16 mouse cellular contexts compared by ENCODE assay signal in the genomic region with DNA sequence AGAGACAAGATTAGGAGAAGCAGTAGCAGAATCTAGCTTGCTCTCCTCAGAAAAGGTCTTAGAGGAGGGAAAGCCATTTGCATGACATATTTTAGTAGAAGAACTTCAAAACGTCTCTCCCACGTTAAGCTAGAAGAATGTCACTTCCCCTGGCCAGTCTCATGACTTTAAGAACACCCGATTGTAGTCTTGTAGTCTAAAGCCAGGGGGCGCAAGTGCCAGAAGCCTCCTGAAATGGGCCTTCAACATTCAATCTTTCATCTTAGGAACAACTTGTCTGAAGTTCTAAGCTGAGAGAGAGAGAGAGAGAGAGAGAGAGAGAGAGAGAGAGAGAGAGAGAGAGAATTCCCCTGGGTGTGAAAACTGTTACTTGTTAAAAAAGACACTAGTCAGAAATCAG.
A peak's percentile ranks its signal among the peaks of the same experiment; 100 is the strongest.
DNase-seq lines count a peak whose midpoint lies in the region; TF ChIP-seq lines count a peak whose summit lies in the region.
"Had no signal": no experiment of that assay in that cellular context is flagged by ENCODE, and none has a peak within 500 bp of the region (broad histone marks: within the 10 kb centered on the region; RNA-seq: fewer than 3 reads in every experiment).

No protein-coding gene starts in this region.

- H3K27me3 ChIP-seq in embryonic facial prominence, embryonic 10.5 days (replicated peaks; ENCODE audit: low read depth, poor library complexity, severe bottlenecking) = no peaks in the 10 kb centered on the region
- H3K27me3 ChIP-seq: hindbrain, embryonic 15.5 days; neural tube, embryonic 12.5 days had no signal

- no peaks in the 10 kb centered on the region for H3K9me3 ChIP-seq in embryonic facial prominence, embryonic 10.5 days
- H3K9me3 ChIP-seq: hindbrain, embryonic 15.5 days; neural tube, embryonic 12.5 days had no signal

- peak; percentile 59 for TF ChIP-seq CTCF in layer of hippocampus, adult 2 months (conservative IDR thresholded peaks at IDR 0.05)

- H3K4me1 ChIP-seq in embryonic facial prominence, embryonic 10.5 days = peaks cover 32% of the 10 kb centered on the region

- DNase-seq in cerebellum, postnatal 14 days = peak; percentile 25 to 27
- DNase-seq in cerebellum, adult 18-20 months = no peak
- no peak for DNase-seq in layer of hippocampus, adult 2 months (ENCODE audit: low spot score in 2 of 2)
- no peak for DNase-seq in layer of hippocampus, postnatal 36 days
- DNase-seq in retina, embryonic 14.5 days (ENCODE audit: low spot score) = peak; percentile 22
- no peak for DNase-seq in retina, postnatal 1 day
- DNase-seq in embryonic facial prominence, embryonic 10.5 days (ENCODE audit: low spot score) = peak; percentile 22
- DNase-seq in thymus, postnatal 14 days = no peak
- DNase-seq: cerebellum, adult 11 months; gastrocnemius, postnatal 25 days; kidney, postnatal 25 days; spleen, adult 18-20 months had no signal

- H3K36me3 ChIP-seq in embryonic facial prominence, embryonic 10.5 days (replicated peaks) = no peaks in the 10 kb centered on the region
- H3K36me3 ChIP-seq: G1E; hindbrain, embryonic 15.5 days; neural tube, embryonic 12.5 days had no signal

- H3K4me3 ChIP-seq in layer of hippocampus, adult 2 months = no peak overlapping the region
- no peak overlapping the region for H3K4me3 ChIP-seq in embryonic facial prominence, embryonic 10.5 days
- H3K4me3 ChIP-seq: hindbrain, embryonic 15.5 days; neural tube, embryonic 12.5 days had no signal

- WGBS in embryonic facial prominence, embryonic 10.5 days = 53% methylated on average over 4 of the region's 4 CpGs

- H3K27ac ChIP-seq in layer of hippocampus, adult 2 months = no peak overlapping the region
- no peak overlapping the region for H3K27ac ChIP-seq in embryonic facial prominence, embryonic 10.5 days (replicated peaks)
- H3K27ac ChIP-seq: hindbrain, embryonic 15.5 days; macrophage; neural tube, embryonic 12.5 days had no signal

Comparison
In these comparisons a context has a peak if more than half of its experiments do, and no peak if none do; other contexts are left out.
1. DNase-seq: peak in cerebellum, postnatal 14 days (2 of 2), retina, embryonic 14.5 days (single experiment) and embryonic facial prominence, embryonic 10.5 days (single experiment); none in cerebellum, adult 18-20 months (0 of 2), layer of hippocampus, adult 2 months (0 of 2), layer of hippocampus, postnatal 36 days (0 of 2), retina, postnatal 1 day (single experiment) and thymus, postnatal 14 days (single experiment).